Mouse (Mus musculus) thymus, adult 2 months (tissue): ENCODE measurements at regions not wholly inside any gene's neighbourhood (a gene's known extent, or its start where the extent isn't known, plus 50 kb on each side); places are given as distances from the start of the nearest gene placed in this dataset.

Experiments
- DNase-seq: peaks from one replicate; pipeline ENCODE4 v3.0.0; 2021
- H3K27ac ChIP-seq: fragments of 200-500 bp; 2 replicates; pipeline ENCODE4 v1.5.1; 2012; ENCODE audit warnings: low read length, control low read depth; ENCODE audit not compliant: control insufficient read depth, insufficient read depth
- H3K27me3 ChIP-seq: fragments of 200-500 bp; 2 replicates; pipeline ENCODE4 v1.6.1; 2012; ENCODE audit warnings: mild to moderate bottlenecking, low read length, moderate library complexity, mixed read lengths; ENCODE audit not compliant: control insufficient read depth, insufficient read depth
- H3K36me3 ChIP-seq: fragments of 200-500 bp; 2 replicates; pipeline ENCODE4 v1.6.1; 2012; ENCODE audit warnings: mild to moderate bottlenecking, low read length, moderate library complexity; ENCODE audit not compliant: control insufficient read depth, insufficient read depth
- H3K4me1 ChIP-seq: fragments of 200-500 bp; replicated peaks from 2 replicates; pipeline ENCODE4 v1.6.1; 2012; ENCODE audit warnings: low read length; ENCODE audit not compliant: control insufficient read depth, insufficient read depth
- H3K4me3 ChIP-seq: fragments of 200-500 bp; 2 replicates; pipeline ENCODE4 v1.5.1; 2012; ENCODE audit warnings: mild to moderate bottlenecking, low read length, control low read depth, moderate library complexity; ENCODE audit not compliant: control insufficient read depth, insufficient read depth
- CTCF ChIP-seq: fragments of 200-500 bp; IDR thresholded peaks from 2 replicates; pipeline ENCODE4 v1.5.1; 2012; ENCODE audit warnings: mild to moderate bottlenecking, control low read depth, low read length, moderate library complexity, borderline replicate concordance; ENCODE audit not compliant: control insufficient read depth, poor library complexity, insufficient read depth; ENCODE audit errors: extremely low read depth
- POLR2A ChIP-seq: fragments of 200-500 bp; IDR thresholded peaks from 2 replicates; pipeline ENCODE4 v1.6.1; 2012; ENCODE audit warnings: mild to moderate bottlenecking, low read length, control low read depth, moderate library complexity; ENCODE audit not compliant: control insufficient read depth, poor library complexity, insufficient read depth; ENCODE audit errors: extremely low read depth
- WGBS: fragments of 180-500 bp; shearing (Covaris S2); methylation state at CpG from one replicate; pipeline ENCODE4 v1.1.7; 2018; 5-methylcytosine and 5-hydroxymethylcytosine counted together

GRCm38 (mm10) chr8:89107895-89108660 lies 64.1 kb upstream of the Sall1 start:
- 80% methylated on average over 15 of the region's 15 CpGs for WGBS
- Histone ChIP-seq H3K36me3 (no peaks in the 10 kb centered on the region), H3K27me3 (no peaks in the 10 kb centered on the region), H3K27ac (no peak overlapping the region), H3K4me1 (no peaks in the 10 kb centered on the region), H3K4me3 (no peak overlapping the region)
- TF ChIP-seq POLR2A (no peak), CTCF (no peak)
- DNase-seq, result no peak

DNA sequence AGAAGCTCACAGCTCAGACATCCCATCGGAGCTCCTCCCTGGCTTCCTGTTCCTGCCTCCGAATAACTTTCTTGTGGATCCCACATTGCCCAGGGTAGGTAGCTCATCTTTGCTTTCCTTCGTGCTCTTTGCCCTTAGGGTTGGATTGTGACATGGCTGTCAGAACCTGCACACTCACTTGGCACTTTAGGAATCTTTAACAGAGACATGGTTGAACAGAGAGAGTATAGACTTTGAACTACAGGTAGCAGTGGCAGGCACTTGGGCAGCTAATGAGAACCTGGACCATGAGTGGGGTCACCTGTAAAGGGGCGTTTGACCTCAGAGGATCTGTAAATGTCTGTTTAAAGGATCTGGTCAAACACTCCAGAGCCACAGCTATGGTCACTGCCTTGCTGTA lies 62.4 kb upstream of the Sall1 start:
- Histone ChIP-seq H3K27me3 (no peaks in the 10 kb centered on the region), H3K36me3 (no peaks in the 10 kb centered on the region), H3K4me3 (no peak overlapping the region), H3K4me1 (no peaks in the 10 kb centered on the region), H3K27ac (no peak overlapping the region)
- WGBS, result 83% methylated on average over 4 of the region's 4 CpGs
- DNase-seq, result no peak
- TF ChIP-seq CTCF (no peak), POLR2A (no peak)

DNA sequence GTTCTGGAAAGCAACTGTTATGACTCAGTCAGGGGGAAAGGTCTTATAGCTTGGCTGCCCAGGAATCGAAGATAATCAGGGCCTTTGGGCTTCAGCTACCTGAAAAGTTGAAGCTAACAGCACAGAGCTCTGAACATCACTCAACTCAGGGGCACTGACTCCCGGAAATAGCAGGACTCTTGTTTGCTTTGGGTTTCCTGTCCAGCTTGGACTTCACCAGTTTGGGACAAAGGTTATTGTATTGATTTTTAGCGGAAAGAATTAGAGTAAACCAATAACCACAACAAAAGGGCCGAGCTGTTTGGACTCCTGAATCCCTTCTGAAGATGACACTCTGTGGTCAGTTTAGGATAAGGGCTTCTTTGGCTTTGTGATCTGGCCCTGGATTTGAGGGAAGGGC lies 53.4 kb upstream of the Sall1 start:
- DNase-seq, result no peak
- Histone ChIP-seq H3K36me3 (no peaks in the 10 kb centered on the region), H3K27ac (no peak overlapping the region), H3K4me1 (no peaks in the 10 kb centered on the region), H3K27me3 (no peaks in the 10 kb centered on the region), H3K4me3 (no peak overlapping the region)
- WGBS, result 73% methylated on average over 4 of the region's 4 CpGs
- TF ChIP-seq CTCF, result no peak
- no peak for TF ChIP-seq POLR2A
